Mouse (Mus musculus): ENCODE results near the gene Prim2. TPM values are rescaled to one million over a fixed set of nuclear protein-coding genes. Genes with fewer than 3 reads are reported as not detected.

Gene Prim2
- polyA plus RNA-seq, 1 experiment from 2014 or later = 47.4 TPM

GRCm38 (mm10) chr1:33680890-33681289 is 11.3 kb upstream of the Prim2 start:
- Histone ChIP-seq H3K9ac (replicated peaks) (no peak overlapping the region), H3K27ac (no peak overlapping the region), H3K9me3 (no peaks in the 10 kb centered on the region), H3K4me1 (replicated peaks) (no peaks in the 10 kb centered on the region), H3K36me3 (no peaks in the 10 kb centered on the region), H3K4me2 (no peak overlapping the region), H3K27me3 (no peaks in the 10 kb centered on the region), H3K4me3 (replicated peaks) (no peak overlapping the region)
- no peak for ATAC-seq (ENCODE audit: insufficient number of reproducible peaks, insufficient read depth, low FRiP score, low TSS enrichment, low read depth)
- 87% methylated on average over 7 of the region's 7 CpGs for WGBS

GRCm38 (mm10) chr1:33680435-33680834 is 10.8 kb upstream of the Prim2 start:
- H3K4me2 ChIP-seq = no peak overlapping the region
- H3K36me3 ChIP-seq = no peaks in the 10 kb centered on the region
- ATAC-seq (ENCODE audit: insufficient number of reproducible peaks, insufficient read depth, low FRiP score, low TSS enrichment, low read depth) = 0 out of 2 replicates have a peak, but pooled peaks have one; percentile 22
- 38% methylated on average over 3 of the region's 4 CpGs for WGBS
- H3K27me3 ChIP-seq = no peaks in the 10 kb centered on the region
- no peak overlapping the region for H3K9ac ChIP-seq (replicated peaks)
- no peaks in the 10 kb centered on the region for H3K9me3 ChIP-seq
- H3K27ac ChIP-seq = no peak overlapping the region
- H3K4me1 ChIP-seq (replicated peaks) = no peaks in the 10 kb centered on the region
- H3K4me3 ChIP-seq (replicated peaks) = no peak overlapping the region

DNA sequence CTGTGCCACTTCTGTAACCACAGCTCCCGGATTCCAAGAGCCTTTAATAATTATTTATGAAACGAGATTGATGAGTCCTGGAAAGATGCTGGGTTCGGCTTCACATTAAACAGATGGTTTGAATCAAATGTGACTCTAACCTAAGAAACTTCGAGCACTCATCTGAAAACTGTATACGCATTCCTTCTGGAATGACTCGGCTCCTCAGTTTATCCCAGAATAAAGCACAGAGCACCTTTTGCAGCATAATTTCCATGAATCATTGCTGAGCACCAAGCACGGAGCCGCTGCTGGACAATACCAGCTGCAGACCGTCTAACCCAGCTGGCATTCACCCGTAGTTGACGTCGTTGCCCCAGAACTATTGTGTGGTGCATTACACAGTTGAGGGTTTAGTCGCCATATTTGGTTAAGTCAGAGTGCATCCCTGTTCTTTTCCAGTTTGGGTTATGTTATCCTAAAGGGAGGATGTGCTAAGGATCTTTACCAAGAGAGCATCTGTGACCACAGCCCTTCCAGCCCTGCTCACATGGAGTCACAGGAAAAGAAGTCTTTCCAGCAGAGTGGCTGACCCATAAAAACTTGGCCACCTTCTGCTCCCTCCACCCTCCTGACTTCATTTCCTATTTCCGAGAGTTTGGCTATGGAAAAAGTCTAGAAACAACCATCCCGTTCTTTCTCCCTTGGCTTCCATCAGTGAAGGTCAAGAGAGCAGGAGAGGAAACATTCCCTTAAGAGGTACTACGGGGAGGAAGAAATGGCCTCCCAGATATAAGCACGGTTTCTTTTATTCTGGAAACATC is 3.8 kb upstream of the Prim2 start:
- ATAC-seq (ENCODE audit: insufficient number of reproducible peaks, insufficient read depth, low FRiP score, low TSS enrichment, low read depth) = no peak
- H3K27ac ChIP-seq = no peak overlapping the region
- H3K27me3 ChIP-seq = no peaks in the 10 kb centered on the region
- no peaks in the 10 kb centered on the region for H3K36me3 ChIP-seq
- WGBS = 66% methylated on average over 17 of the region's 17 CpGs
- H3K4me2 ChIP-seq = no peak overlapping the region
- peaks cover 4% of the 10 kb centered on the region; the same call in 1 of the 2 replicates for H3K4me1 ChIP-seq (replicated peaks)
- no peak overlapping the region for H3K4me3 ChIP-seq (replicated peaks)
- H3K9ac ChIP-seq (replicated peaks) = no peak overlapping the region
- no peaks in the 10 kb centered on the region for H3K9me3 ChIP-seq

- Histone ChIP-seq H3K9ac (replicated peaks) (no peak overlapping the region), H3K4me1 (replicated peaks) (peaks cover 4% of the 10 kb centered on the region; the same call in 1 of the 2 replicates), H3K27ac (no peak overlapping the region), H3K4me3 (replicated peaks) (no peak overlapping the region), H3K27me3 (no peaks in the 10 kb centered on the region), H3K9me3 (no peaks in the 10 kb centered on the region), H3K36me3 (peaks cover 6% of the 10 kb centered on the region), H3K4me2 (no peak overlapping the region)
- 28% methylated on average over 3 of the region's 3 CpGs for WGBS
- no peak for ATAC-seq (ENCODE audit: insufficient number of reproducible peaks, insufficient read depth, low FRiP score, low TSS enrichment, low read depth)
Measured at GRCm38 (mm10) chr1:33672514-33672913, 2.9 kb upstream of the Prim2 start.

GRCm38 (mm10) chr1:33672083-33672482 is 2.5 kb upstream of the Prim2 start:
- WGBS = 73% methylated on average over 3 of the region's 3 CpGs
- Histone ChIP-seq H3K4me3 (replicated peaks) (no peak overlapping the region), H3K4me1 (replicated peaks) (peaks cover 4% of the 10 kb centered on the region; the same call in 1 of the 2 replicates), H3K27ac (no peak overlapping the region), H3K9ac (replicated peaks) (no peak overlapping the region), H3K27me3 (no peaks in the 10 kb centered on the region), H3K9me3 (no peaks in the 10 kb centered on the region), H3K36me3 (peaks cover 7% of the 10 kb centered on the region), H3K4me2 (no peak overlapping the region)
- no peak for ATAC-seq (ENCODE audit: insufficient number of reproducible peaks, insufficient read depth, low FRiP score, low TSS enrichment, low read depth)

- WGBS = 67% methylated on average over 5 of the region's 5 CpGs
- H3K27me3 ChIP-seq = no peaks in the 10 kb centered on the region
- H3K4me1 ChIP-seq (replicated peaks) = peaks cover 4% of the 10 kb centered on the region; the same call in 1 of the 2 replicates
- H3K36me3 ChIP-seq = peaks cover 12% of the 10 kb centered on the region
- no peak for ATAC-seq (ENCODE audit: insufficient number of reproducible peaks, insufficient read depth, low FRiP score, low TSS enrichment, low read depth)
- H3K9me3 ChIP-seq = no peaks in the 10 kb centered on the region
- no peak overlapping the region for H3K4me3 ChIP-seq (replicated peaks)
- H3K9ac ChIP-seq (replicated peaks) = no peak overlapping the region
- no peak overlapping the region for H3K4me2 ChIP-seq
- H3K27ac ChIP-seq = no peak overlapping the region
Measured at GRCm38 (mm10) chr1:33671441-33671840, 1.8 kb upstream of the Prim2 start.

DNA sequence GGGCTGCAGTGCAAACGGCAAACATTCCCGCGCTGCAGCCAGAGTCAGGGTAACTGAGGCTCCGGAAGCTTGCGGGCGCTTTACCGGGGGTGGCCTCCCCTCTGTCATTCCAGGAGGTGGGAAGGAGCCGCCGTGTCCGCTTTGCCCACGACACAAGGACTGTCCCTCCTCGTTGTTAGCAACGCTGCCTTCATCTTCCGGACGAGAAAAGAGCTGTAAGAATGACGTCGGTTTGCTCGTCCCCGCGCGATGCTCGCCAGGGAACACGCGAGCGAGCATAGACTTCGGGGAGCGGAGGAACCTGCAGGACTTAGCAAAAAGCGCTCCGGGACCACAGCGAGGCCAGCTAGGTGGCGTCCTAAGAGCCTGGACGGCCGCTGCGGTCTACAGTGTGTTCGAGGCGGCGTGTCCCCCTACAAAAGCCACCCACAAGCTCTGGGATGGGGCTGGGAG is 595 bp upstream of the Prim2 start:
- Histone ChIP-seq H3K4me1 (replicated peaks) (peaks cover 4% of the 10 kb centered on the region; the same call in 1 of the 2 replicates), H3K4me3 (replicated peaks) (peak overlapping the region; percentile 66), H3K36me3 (peaks cover 24% of the 10 kb centered on the region), H3K4me2 (peak overlapping the region; percentile 84), H3K27ac (peak overlapping the region; percentile 81), H3K27me3 (no peaks in the 10 kb centered on the region), H3K9ac (replicated peaks) (peak overlapping the region; percentile 63), H3K9me3 (no peaks in the 10 kb centered on the region)
- WGBS = 1% methylated on average over 37 of the region's 37 CpGs
- peak; percentile 52; the same call in 1 of the 2 replicates for ATAC-seq (ENCODE audit: insufficient number of reproducible peaks, insufficient read depth, low FRiP score, low TSS enrichment, low read depth)

GRCm38 (mm10) chr1:33663605-33664117 is 5.9 kb downstream of the Prim2 start:
- ATAC-seq (ENCODE audit: insufficient number of reproducible peaks, insufficient read depth, low FRiP score, low TSS enrichment, low read depth) = no peak
- Histone ChIP-seq H3K4me2 (no peak overlapping the region), H3K36me3 (peaks cover 71% of the 10 kb centered on the region), H3K27ac (no peak overlapping the region), H3K9ac (replicated peaks) (no peak overlapping the region), H3K9me3 (no peaks in the 10 kb centered on the region), H3K4me1 (replicated peaks) (peaks cover 2% of the 10 kb centered on the region; the same call in 1 of the 2 replicates), H3K4me3 (replicated peaks) (no peak overlapping the region), H3K27me3 (no peaks in the 10 kb centered on the region)
- WGBS = 85% methylated on average over 19 of the region's 19 CpGs

GRCm38 (mm10) chr1:33663163-33663562 is 6.4 kb downstream of the Prim2 start:
- Histone ChIP-seq H3K9ac (replicated peaks) (no peak overlapping the region), H3K4me3 (replicated peaks) (no peak overlapping the region), H3K27ac (no peak overlapping the region), H3K4me2 (no peak overlapping the region), H3K36me3 (peaks cover 73% of the 10 kb centered on the region), H3K27me3 (no peaks in the 10 kb centered on the region), H3K4me1 (replicated peaks) (no peaks in the 10 kb centered on the region; the same call in 1 of the 2 replicates), H3K9me3 (no peaks in the 10 kb centered on the region)
- no peak for ATAC-seq (ENCODE audit: insufficient number of reproducible peaks, insufficient read depth, low FRiP score, low TSS enrichment, low read depth)

DNA sequence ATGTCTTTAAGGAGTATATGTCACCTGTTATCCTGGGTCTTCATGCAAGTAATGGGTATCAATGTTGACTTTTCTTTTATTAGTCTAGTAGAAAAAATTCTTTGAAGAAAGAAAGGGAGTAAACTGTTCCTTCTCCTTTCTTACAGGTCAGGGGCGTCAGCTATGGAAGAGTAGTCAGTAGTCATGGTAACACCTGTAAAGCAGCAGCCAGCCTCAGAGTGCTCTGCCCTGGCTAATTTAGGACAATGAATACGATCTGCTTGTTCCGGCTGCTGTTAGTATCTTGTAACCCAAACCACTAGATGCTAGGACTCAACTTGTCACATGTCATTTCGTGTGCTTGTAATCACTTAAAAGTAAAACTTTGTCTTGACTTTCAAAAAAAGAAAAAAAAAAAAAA is 11.3 kb downstream of the Prim2 start:
- H3K36me3 ChIP-seq = peaks cover 61% of the 10 kb centered on the region
- H3K27ac ChIP-seq = no peak overlapping the region
- H3K4me3 ChIP-seq (replicated peaks) = no peak overlapping the region
- WGBS = 81% methylated on average over 4 of the region's 4 CpGs
- H3K9me3 ChIP-seq = no peaks in the 10 kb centered on the region
- H3K27me3 ChIP-seq = no peaks in the 10 kb centered on the region
- ATAC-seq (ENCODE audit: insufficient number of reproducible peaks, insufficient read depth, low FRiP score, low TSS enrichment, low read depth) = no peak
- no peak overlapping the region for H3K9ac ChIP-seq (replicated peaks)
- no peak overlapping the region for H3K4me2 ChIP-seq
- no peaks in the 10 kb centered on the region for H3K4me1 ChIP-seq (replicated peaks)

DNA sequence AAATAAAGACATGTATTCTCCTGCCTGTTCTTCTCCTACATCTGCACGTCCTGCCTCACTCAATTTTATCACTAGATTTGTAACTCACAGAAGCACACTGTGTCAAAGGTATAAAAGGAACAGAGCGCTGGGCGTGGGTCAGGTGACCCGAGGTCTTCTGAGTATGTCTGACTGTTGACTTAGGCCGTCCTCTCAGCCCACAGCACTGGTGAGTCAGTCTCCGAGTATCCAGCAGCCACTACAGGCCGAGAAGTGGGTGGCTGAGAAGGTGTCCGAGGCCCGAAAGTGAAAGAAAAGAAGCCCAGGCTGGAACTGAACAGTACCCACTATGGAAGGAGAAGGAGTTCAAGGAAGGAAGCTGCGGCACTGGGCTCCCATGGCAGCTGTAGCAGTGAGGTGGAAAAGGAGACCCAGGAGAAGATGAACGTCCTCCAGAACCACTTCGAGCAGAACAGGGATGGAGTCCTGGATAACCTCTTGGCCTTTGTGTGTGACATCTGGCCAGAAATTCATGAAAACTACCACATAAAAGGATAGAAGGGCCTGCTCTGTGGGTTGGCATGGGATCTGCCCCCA is 11.9 kb downstream of the Prim2 start:
- H3K27ac ChIP-seq = no peak overlapping the region
- H3K9me3 ChIP-seq = no peaks in the 10 kb centered on the region
- H3K9ac ChIP-seq (replicated peaks) = no peak overlapping the region
- H3K27me3 ChIP-seq = no peaks in the 10 kb centered on the region
- ATAC-seq (ENCODE audit: insufficient number of reproducible peaks, insufficient read depth, low FRiP score, low TSS enrichment, low read depth) = no peak
- no peak overlapping the region for H3K4me2 ChIP-seq
- peaks cover 60% of the 10 kb centered on the region for H3K36me3 ChIP-seq
- WGBS = 88% methylated on average over 12 of the region's 12 CpGs
- no peaks in the 10 kb centered on the region for H3K4me1 ChIP-seq (replicated peaks)
- no peak overlapping the region for H3K4me3 ChIP-seq (replicated peaks)
